Mouse (Mus musculus) spleen, postnatal 14 days (tissue): ENCODE results near the gene Hoxd11.

Source experiments
- DNase-seq, 2 experiments: peaks; one replicate each; pipeline ENCODE4 v3.0.0; 2021 to 2022; ENCODE audit warnings: low spot score in 2 of 2

The Hoxd11 gene

DNA sequence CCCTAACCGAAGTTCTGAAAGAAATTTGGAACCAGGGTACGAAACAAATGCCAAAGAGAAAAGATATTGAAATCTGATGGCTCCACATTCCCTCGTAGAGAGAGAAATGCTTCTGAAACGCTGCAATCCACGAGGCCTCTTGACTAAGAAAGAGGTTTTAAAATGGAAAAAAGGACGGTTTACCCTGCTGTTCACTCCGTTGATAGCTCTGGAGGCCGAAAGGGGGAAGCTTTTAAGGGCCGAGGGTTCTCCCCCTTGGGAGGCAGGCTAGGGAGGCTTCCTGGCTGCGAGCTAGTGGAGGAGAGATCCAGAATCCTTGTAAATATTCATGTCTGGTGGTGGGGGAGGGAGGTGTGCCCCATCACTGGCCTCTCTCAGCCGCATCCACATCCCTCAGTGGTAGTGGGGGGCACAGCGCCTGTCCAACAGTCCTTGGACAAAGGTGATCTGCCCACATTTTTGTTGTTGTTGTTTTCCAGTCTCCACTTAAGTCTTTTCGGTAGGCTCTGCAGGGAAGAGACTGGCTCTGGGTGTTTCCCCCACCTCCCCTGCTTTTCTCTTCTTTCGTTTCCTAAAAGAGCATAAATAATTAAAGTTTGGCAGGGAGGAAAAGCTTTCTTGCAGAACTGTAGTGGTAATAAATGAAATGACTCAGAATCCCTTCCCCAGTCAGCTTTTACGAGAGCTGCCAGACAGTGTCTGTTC is at the start of gene Hoxd11:
Gene Hoxd11, plus strand, starts transcription at position 667 of the 705 bp plus-strand sequence.
- no peak for DNase-seq

DNA sequence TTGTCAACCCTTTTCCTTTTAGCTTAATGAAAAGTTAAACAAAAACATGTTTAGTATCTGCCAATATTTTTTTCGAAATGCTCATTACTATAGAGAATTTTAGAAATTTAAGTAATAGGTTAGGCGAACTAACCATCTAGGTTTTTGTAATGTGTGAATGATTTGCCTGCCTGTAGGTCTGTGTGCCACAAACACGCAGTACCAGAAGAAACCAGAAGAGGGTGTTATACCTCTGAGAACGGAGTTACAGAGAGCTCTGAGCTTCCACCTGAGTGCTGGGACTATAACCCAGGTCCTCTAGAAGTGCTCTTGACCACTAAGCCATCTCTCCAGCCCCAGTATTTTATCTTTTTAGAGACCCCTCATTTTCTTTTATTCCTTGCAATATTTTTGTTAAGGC is 43.9 kb upstream of the Hoxd11 start:
- DNase-seq = no peak

- no peak for DNase-seq
These were observed 36.9 kb upstream of the Hoxd11 start for GRCm38 (mm10) chr2:74642431-74642830.

DNA sequence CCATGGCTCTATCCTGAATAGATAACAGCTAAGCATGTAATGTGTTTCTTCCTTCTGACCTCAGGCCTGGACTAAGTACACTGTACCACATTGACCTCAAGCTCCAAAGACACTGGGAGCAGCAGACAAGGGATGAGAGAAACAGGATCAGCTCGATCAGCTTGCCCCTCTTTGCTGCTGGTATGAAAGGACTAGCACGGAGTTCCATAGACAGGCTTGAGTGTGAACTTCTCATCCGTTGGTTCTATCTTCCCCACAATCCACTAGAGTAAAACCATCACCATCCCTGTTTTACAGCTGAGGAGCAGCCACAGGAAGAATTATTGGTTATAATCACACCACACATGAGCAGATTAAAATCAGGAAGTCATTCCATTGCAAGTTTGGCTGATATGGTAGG is 33.7 kb upstream of the Hoxd11 start:
- DNase-seq = no peak

DNA sequence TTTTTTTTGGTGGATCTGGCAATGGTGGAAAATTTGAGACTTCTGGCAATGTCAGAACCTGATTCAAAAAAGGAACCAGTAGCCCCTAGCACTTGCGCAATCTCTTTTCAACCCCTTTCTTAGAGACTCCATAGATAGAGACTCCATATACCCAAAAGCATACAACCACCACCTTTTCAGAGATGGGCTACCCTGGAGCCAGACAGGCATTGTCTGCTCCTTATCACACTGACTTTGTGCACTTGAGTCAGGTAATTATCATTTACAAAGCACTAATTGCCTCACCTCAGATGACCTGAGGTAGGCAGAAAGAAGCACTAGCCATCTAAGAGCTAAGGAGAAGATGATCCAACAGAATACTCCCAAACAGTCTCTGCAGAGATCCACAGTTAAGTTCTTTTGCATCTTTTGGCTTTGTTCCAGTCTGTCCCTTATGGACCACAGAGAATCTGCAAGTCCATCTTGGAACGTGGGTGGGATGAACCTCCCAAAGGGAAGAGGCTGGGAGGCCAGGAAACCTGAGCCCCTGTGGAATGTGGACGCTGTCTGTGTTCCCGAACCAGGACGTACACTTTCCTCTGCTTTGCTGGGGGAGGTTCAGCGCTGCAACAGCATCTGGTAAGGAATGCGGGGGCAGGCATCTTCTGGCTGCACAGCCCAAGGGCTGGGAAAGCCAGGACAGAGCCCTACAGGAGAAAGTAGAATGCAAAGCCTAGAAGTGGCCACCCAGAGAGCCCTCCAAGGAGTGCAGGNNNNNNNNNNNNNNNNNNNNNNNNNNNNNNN is 32.1 kb upstream of the Hoxd11 start:
- DNase-seq = no peak

DNA sequence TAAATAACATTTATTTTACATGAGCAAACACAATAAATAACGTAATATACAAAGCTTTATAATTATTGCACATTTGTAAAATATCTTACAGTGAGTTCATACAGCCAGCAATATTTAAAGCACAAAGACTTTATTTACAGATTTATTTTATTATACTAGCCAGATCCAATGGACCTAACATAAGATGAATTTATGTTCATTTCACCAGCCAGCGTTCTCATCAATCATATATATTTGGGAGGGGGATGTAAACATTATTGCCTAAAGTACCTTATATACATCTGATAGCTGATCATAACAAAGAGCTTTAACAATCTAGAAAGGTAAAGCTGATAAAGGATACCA is 26.4 kb upstream of the Hoxd11 start:
- DNase-seq = no peak

GRCm38 (mm10) chr2:74653781-74654535 is 25.4 kb upstream of the Hoxd11 start:
- no peak for DNase-seq

GRCm38 (mm10) chr2:74654743-74655419 is 24.5 kb upstream of the Hoxd11 start:
- no peak for DNase-seq

- no peak for DNase-seq
These were observed 24.0 kb upstream of the Hoxd11 start for GRCm38 (mm10) chr2:74655420-74655781.

DNA sequence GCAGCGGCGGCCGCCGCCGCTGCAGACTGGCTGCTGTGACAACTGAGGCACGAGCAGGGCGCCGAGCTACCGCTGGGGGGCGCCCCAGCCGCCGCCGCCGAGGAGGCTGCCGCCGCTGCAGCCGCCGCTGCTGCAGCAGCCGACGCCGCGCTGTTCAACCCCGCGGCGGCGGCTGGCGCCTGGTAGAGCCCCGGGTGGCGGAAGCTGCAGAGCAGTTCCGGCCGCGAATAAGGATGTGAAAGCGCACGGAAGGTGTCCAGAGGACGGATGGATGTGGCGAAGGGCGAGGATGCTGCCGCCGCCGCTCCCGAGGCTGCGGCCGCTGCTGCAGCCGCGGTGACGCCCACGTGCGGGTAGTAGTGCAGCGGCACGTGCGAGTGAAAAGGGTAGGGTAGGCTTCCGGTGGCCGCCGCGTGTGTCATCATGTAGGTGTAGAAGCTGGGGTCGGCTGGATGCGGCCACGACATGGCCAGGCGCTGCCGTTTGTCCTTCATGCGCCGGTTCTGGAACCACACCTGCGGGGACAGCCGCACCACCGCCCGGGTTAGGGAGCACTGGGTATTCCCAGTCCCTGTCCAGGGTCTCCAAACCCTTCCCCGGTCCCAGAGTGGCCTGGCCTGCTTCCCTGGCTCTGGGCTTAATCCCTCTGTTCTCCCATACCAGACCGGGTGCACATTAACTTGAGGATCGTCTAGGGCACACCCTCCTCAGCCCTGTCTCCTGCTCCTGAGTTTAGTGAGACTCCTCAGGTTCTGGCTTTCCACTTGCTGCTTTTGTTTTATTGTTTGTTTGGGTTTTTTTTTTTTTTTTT is 23.3 kb upstream of the Hoxd11 start:
- DNase-seq = no peak

DNA sequence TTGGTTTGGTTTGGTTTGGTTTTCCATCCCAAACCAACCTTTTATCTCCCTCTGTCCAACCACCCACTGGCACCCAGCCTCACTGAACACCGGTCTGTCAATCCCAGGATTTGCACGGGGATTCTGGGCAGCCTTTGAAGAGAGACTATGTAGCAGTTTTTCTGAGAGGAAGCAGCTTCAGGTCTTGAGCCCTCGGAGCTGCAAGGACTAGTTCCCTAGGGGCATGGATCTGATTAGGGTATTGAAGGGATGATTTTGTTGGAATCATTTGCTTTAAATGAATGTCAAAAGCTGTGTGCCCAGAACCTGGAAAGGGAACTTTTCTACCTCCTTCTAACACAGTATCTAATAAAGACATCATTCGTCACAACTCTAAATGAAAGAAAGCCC is 22.7 kb upstream of the Hoxd11 start:
- no peak for DNase-seq

DNA sequence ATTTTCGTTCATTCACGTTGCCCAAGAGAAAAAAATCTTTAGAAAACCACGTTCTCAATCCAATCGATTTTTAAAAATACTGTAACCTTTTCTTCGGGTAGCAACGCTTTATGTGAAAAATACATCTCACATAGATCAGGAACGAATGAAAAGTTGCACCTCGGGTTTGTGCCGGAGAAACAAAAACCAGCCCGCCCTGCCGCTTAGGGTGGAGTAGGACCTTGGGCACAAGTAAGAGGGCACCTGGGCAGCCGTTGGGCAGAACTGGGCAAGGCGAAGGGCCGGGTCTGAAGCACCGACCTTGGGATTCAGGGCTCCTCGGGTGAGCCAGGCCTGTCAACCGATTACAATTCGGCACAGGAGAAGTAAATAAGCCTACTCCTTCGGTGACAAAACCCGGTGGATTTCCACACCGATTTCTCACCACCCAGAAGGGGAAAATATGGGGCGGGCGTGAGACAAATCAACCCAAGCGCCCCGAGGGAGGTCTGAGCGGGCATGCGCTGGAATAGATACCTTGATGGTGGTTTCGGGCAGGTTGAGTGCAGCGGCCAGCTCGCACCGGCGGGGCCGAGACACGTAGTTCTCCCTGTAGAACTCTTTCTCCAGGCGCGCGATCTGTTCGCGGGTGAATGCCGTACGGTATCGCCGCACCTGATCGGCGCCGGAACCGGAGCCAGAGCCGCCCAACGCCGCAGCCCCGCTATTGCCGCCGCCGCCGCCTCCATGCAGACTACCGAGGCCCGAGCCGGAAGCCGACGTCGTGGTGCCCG is 21.9 kb upstream of the Hoxd11 start:
- DNase-seq = no peak

DNA sequence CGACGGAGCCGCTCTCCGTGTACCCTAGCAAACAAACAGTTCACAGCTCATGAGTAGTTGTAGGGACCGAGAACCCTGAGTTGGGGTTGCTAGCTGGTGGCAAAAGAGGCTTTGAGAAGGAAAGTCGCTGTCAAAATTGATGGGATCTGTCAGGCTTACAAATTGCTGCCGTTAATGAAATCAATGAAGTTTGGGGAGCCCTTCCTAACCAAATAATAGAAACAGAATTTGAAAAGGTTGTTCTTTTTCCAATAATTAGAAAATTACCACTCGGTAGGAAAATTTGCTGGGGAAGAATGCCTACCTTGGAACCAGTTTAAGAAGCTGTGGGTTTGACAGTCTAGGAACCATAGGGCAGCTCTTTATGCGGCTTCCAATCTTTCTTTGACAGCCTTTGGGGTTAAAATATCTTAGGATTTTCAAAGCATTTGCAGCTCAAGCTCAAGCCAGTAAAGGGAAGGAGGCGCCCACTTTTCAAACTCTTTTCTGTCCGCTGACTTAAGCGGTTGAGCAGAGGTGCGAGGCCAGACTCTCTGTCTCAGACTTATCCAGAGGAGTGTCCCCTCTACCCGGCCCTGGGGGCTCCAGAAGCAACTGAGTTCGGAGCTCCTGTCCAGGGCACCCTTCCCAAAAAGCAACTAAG is 21.2 kb upstream of the Hoxd11 start:
- no peak for DNase-seq

- DNase-seq = no peak
These were observed 20.5 kb upstream of the Hoxd11 start for GRCm38 (mm10) chr2:74658667-74659371.

DNA sequence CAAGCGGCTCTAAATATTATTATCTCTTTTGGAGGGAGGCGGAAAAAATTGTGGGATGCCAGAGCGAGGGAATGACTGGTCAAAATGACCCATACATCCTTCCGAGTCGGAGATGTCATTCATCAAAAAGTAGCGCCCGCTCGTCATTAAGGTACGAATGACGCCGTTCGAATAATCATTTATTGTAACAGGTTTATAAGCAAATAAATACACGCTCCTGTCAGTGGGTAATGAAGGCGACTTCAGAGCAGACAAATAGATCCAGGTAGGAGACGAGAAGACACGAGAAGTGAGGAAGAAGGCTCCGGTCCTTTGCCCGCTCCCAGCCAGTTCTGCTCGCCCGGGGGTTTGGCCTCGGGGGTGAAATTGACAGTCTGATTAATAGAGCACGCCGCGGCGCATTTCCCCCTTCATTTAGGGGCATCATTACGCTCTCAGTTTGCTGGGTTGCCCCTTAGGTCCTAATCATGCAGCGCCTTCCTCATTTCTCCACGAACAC is 19.8 kb upstream of the Hoxd11 start, which contains the start of gene Evx2:
Gene Evx2, minus strand, starts transcription at position 51 of the 499 bp plus-strand sequence.
- no peak for DNase-seq

DNA sequence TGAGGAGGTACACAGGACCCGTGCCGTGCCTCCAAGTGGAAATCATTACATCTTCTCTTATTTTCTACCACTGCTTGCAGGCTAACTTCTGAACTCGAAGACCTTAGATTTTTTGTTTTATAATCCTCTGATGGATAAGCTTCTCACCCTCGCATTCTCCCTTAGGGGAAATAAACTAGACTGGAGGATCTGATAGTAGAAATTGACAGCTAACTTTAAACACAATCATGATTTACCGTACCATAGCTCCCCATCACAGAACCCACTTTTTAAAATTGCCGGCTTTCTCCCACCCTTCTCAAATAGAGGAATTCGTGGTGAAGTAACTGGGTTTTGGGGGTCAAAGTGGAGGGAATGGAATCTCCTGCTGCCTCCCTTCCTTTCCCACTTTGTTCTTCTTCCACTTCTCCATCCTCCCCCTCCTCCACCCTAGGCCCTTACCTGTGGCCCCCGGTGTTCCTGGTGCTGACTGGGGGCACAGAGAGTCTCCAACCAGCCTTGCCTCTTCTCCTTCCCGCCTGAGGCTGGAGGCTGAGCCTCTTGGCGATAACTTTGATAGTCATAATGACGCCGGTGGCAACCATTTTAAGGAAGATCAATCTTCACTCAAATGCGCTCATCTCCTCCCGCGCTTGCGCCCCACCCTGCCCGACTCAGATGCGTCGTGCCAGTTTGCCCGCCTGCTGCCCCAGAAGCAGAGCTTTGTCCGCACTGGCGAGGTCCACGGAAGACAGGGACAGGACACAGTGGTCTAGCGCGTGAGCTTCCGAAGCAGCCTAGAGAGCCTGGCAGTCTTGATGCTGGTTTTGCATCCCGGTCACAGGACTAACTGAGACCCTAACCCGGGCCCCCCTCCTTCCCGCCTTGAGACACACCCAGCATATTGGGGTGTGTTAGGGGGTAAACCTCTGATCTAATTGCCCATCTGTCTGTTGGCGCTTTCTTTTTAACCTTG is 18.7 kb upstream of the Hoxd11 start:
- DNase-seq = no peak

DNA sequence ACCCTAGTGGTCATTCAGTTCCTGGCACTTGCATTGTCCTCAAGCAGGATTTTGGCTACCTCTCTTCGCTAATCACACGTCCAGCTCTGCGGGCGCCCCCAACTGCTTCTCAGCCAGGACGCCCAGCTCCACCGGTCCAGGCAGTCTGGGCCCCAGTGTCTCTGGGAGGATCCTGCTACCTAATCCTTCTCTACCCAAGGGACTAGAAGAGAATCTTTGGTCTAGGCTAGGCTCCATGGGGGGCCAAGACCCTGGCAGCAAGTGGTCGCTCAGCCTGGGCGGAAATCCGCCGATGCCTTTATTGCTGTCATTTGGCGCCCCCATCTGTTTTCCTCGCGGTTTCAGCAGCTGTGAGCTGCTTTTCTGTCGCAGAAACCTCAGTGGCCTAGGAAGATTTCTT is 17.7 kb upstream of the Hoxd11 start:
- DNase-seq = no peak
